Mouse (Mus musculus) gastrocnemius, postnatal 36 days (tissue): ENCODE results near the gene Eif4enif1. TPM values are rescaled to one million over a fixed set of nuclear protein-coding genes. Genes with fewer than 3 reads are reported as not detected.
"Not testable (repeated sequence)": the region's sequence is repeated elsewhere in the genome, so short reads cannot be mapped to it uniquely, and the experiment has no call there.

Experiments used
- DNase-seq, 2 experiments: peaks; one replicate each; pipeline ENCODE4 v3.0.0; 2022
- intact Hi-C: fragments of 180-260 bp; cut with DNase I; formaldehyde crosslinking; loops from one replicate; pipeline ENCODE4 v1.15.1; 2025
- long read RNA-seq, 2 experiments: library from polyadenylated mRNA; stranded (forward); transcript quantifications; one replicate each; pipeline ENCODE4 v2.0.0; 2021
- total RNA-seq, 2 experiments: library from RNA; stranded (reverse); gene quantifications; 2 replicates each; pipeline ENCODE4 v1.2.3; 2021

Eif4enif1 gene
- 10 to 100 TPM; 26.6 to 27.9 TPM for total RNA-seq
- long read RNA-seq, experiment 1, partial matches to known transcripts, result 4 of 11 reads
- long read RNA-seq, experiment 1, other reads (novel, unspliced or antisense), result 5 of 11 reads
- long read RNA-seq, experiment 2, partial matches to known transcripts, result 7 of 19 reads
- long read RNA-seq, experiment 2, other reads (novel, unspliced or antisense), result 9 of 19 reads

- intact Hi-C loops, result no loop called here
- peak; percentile 84 to 95 for DNase-seq
These were observed at the start of gene Eif4enif1 for GRCm38 (mm10) chr11:3202231-3202701. TSS of gene Eif4enif1 (plus strand) at chr11:3202392.

DNA sequence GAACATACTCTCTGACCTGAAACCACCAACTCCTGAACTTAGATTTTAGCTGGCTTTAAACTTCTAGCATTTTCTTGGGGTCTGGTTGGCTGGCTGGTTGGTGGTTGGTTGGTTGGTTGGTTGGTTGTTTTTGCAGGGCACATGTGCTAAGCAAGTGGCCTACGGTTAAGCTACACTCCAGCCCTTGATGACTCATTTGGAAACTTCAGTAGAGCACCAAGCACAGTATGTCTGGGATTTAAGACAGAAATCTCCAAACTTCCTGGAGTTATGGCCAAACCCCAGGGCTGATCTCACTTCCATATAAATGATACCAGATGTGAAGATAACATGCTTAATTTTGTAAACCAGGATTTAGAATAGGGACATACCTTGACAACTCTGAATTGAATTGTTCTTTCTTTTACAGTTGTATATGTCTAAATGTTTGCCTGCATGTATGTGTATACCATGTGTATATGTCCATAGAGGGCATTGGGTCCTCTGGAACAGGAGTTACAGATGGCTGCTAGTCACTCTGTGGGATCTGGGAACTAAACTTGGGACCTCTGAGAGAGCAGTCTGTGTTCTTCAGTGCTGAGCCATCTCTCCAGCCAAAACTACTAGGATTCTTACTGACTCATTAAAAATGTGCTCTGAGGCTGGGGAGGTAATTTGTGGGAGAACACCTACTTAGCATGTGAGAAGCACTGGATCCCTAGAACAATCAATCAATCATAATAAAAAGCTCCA is 48.4 kb upstream of the Eif4enif1 start:
- intact Hi-C loops, result not testable (repeated sequence)
- peak; percentile 63 to 75 for DNase-seq

GRCm38 (mm10) chr11:3156991-3157390 is 45.2 kb upstream of the Eif4enif1 start:
- intact Hi-C loops, DNase-seq: not testable (repeated sequence)

DNA sequence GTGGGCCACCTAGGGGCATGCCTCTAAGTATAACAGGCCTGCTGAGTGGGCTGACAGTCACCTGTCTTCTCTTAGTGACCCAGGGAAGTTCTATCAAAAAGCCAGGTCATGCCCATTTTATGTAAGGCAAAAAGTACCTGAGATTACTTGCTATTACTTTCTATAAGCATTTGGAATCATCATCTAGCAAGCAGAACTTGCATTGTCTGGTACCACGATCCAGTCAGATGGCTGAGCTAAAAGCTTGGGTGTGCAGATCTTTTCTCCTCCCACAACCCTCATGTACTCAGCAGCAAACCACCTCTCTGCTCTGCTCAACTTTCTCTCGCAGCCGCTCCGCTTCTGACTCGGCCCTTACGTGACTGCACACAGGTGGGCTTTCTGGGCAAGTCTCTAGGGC is 44.2 kb upstream of the Eif4enif1 start:
- DNase-seq, intact Hi-C loops: not testable (repeated sequence)

DNA sequence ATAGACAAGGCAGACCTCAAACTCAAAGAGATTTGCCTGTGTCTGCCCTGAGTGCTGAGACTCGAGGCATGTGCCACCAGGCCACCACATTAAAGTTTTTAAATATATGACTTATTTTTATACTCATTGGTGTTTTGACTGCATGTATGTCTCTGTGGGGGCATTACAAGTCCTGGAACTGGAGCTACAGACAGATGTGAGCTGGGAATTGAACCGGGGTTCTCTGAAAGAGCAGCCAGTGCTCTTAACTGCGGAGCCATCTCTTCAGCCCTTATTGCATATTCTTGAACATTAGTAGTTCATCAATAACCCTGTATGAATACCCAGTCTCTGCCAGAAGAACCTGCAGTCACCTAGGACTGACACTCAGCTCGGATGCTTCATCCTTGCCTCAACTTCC is 43.4 kb upstream of the Eif4enif1 start:
- DNase-seq, intact Hi-C loops: not testable (repeated sequence)

- intact Hi-C loops, result not testable (repeated sequence)
- peak; percentile 37 to 53 for DNase-seq
These were observed 40.8 kb upstream of the Eif4enif1 start for GRCm38 (mm10) chr11:3161370-3161769.

DNA sequence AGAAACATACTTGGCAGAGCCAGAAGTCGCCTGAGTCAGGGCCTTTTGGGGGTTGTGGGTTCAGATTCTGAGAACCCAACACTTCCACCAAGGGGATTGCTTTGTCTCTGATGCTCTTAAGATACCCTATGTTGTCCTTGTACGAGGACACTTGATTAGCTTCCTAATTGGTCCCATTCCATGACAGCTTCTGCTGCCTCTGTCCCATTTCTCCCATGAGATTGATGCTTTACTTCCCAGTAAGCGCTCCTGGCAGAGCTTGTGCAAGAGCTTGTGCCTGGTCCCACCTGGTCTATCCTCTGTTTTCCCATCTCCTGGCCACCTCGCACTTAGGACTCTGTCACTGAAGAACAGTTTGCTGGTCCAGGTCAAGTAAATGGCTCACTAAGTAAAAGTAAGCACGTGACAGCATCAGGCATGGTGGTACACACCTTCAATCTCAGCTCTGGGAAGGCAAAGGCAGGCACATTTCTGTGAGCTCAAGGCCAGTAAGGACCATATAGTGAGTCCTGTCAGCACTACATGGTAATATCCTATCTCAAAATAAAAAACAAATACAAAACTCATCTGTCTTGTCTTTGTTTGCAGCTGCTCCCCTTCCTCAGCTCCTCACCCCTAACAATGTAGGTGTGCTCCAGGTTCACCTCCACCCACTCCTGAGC is 39.8 kb upstream of the Eif4enif1 start:
- intact Hi-C loops, result not testable (repeated sequence)
- peak; percentile 65 to 80 for DNase-seq

GRCm38 (mm10) chr11:3163122-3163521 is 39.1 kb upstream of the Eif4enif1 start:
- intact Hi-C loops, result not testable (repeated sequence)
- peak in 1 of 2 experiments; percentile 27 for DNase-seq

DNA sequence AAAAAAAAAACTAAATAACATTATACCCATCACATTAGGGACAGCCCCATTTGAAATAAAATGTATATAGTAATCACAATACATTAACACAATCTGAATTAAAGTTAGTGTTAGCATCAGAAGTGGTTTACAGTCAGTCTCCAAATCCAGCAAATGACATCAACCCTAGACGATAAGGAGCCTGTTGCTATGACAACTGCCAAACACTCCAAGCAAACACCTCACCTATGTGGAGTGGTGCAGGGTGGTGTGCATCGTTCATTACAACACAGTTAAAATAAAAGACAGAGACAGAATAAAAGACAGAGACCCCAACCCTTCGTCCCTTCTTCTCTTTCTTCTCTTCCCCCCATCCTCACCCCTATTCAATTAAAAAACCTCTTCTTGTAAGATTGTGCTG is 38.5 kb upstream of the Eif4enif1 start:
- intact Hi-C loops, DNase-seq: not testable (repeated sequence)

- DNase-seq, intact Hi-C loops: not testable (repeated sequence)
These were observed 36.9 kb upstream of the Eif4enif1 start for GRCm38 (mm10) chr11:3165210-3165782.

- not testable (repeated sequence) for DNase-seq
These were observed 35.9 kb upstream of the Eif4enif1 start for GRCm38 (mm10) chr11:3166321-3166720.

GRCm38 (mm10) chr11:3167129-3167528 is 35.1 kb upstream of the Eif4enif1 start:
- not testable (repeated sequence) for DNase-seq

More at GRCm38 (mm10) chr11:3166321-3166720, 35.9 kb upstream of the Eif4enif1 start:
- intact Hi-C loops, result not testable (repeated sequence)

DNA sequence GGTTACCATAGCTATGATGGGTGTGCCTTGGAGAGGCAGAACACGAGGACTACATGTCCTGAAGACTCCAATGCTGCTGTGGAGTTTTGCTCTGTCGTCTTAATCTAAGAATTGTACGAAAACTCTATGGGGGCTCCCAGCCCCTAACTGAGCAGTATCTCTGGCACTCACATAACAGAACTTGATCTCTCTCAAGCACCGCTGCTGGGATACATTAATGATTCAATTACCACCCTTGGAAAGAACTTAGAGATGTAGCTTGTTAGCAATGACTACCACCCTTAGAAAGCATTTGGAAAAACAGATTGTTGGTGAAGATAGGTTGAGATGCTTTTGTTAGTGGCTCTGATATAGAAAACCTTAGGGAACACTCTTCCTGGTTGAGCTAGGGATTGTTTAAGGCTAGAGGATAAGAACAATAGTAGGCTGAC is 34.6 kb upstream of the Eif4enif1 start:
- DNase-seq, result peak in 1 of 2 experiments; percentile 65
- intact Hi-C loops, result not testable (repeated sequence)

More at GRCm38 (mm10) chr11:3167129-3167528, 35.1 kb upstream of the Eif4enif1 start:
- intact Hi-C loops, result not testable (repeated sequence)

- DNase-seq, result peak in 1 of 2 experiments; percentile 67
- intact Hi-C loops, result not testable (repeated sequence)
These were observed 33.1 kb upstream of the Eif4enif1 start for GRCm38 (mm10) chr11:3169042-3169441.

DNA sequence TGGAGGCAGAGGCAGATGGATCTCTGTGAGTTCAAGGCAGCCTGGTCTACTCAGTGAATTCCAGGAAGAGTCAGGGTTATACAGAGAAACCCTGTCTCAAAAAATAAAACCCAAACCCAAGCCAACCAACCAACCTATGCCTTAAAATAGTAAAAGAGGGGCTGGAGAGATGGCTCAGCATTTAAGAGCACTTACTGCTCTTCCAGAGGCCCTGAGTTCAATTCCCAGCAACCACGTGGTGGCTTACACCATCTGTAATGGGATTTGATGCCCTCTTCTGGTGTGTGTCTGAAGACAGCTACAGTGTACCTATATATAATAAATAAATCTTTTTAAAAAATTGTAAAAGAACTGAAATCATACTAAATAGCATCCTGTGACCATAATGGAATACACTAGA is 30.3 kb upstream of the Eif4enif1 start:
- intact Hi-C loops, result loop anchor here (2.0 kb wide), 1 partner anchor 25 kb away; no protein-coding TSS in a partner anchor
- peak in 1 of 2 experiments; percentile 77 for DNase-seq

- DNase-seq, result not testable (repeated sequence)
- intact Hi-C loops, result loop anchor here (2.0 kb wide), 1 partner anchor 24 kb away; no protein-coding TSS in a partner anchor
These were observed 29.7 kb upstream of the Eif4enif1 start for GRCm38 (mm10) chr11:3172526-3172925.

- peak; percentile 63 to 87 for DNase-seq
- intact Hi-C loops, result loop anchor here (2.0 kb wide), 1 partner anchor 23 kb away; no protein-coding TSS in a partner anchor
These were observed 28.5 kb upstream of the Eif4enif1 start for GRCm38 (mm10) chr11:3173425-3174318.

DNA sequence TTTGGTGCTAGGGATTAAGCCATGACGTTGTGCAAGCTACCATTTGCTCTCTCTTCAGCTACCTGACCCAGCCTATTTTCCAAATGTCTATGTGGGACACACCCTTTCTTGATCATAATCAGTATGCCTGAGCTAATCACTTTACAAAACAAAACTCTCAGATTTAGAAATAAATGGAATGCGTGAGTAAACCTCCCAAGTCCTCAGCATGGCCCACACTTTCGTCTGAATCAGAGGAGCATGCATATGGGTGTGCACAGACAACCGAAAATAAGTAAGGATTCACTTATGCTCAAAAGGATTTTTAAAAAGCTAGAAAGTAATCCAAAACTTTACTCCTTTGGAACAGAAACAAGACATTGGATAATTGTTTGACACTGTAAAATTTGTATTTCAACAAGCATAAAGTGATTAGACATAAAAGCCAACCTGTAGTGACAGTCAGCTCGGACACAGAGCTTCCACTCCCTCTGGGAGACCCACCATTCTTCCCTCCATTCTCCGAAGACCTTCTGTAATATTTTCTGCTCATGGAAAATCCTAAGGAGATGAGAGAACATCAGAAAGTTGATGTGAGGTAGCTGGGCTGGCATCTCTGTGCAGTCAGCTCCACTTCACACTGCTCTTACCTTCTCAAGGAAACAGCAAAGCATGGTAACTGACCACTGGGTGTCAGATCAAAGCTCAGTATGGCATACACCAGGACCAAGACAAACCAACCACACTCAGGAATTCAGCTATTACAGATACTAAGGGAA is 23.0 kb upstream of the Eif4enif1 start:
- peak; percentile 41 to 42 for DNase-seq
- intact Hi-C loops, result not testable (repeated sequence)

DNA sequence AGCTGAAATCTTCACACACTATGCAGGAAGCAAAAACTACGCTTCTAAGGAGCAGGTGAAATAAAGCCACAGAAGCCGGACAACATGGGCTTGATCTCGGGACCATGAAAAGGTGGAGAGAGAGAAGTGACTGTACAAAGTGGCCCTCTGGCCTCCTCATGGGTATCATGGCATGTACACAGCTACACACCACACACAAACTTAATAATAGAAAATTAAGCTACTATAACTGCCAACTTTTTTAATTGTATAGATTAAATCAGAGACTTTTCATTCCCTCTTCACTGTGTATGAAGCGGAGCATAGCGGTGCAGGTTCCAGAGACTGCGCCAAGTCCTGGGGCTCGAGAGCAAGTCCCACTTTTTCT is 22.5 kb upstream of the Eif4enif1 start:
- intact Hi-C loops, result not testable (repeated sequence)
- peak; percentile 9 to 57 for DNase-seq
